8 mouse cellular contexts compared by ENCODE assay signal in genomic region chr1:136306424-136306823, GRCm38 (mm10). TPM values are rescaled to one million over a fixed set of nuclear protein-coding genes. Genes with fewer than 3 reads are reported as not detected.
DNase-seq lines count a peak whose midpoint lies in the region; ATAC-seq and TF ChIP-seq lines count a peak whose summit lies in the region.

No protein-coding gene starts in this region.

- H3K4me1 ChIP-seq in kidney, embryonic 16.5 days (ENCODE audit: insufficient read depth, low read length) = no peaks in the 10 kb centered on the region; the same call in 1 of the 2 replicates
- no peaks in the 10 kb centered on the region for H3K4me1 ChIP-seq in G1E (ENCODE audit: insufficient read depth, low read depth, low read length)

- TF ChIP-seq CTCF in G1E (IDR thresholded peaks at IDR 0.05; ENCODE audit: low read depth, low read length) = no peak

- H3K9ac ChIP-seq in kidney, embryonic 16.5 days (replicated peaks; ENCODE audit: low read length) = no peak overlapping the region

- no peaks in the 10 kb centered on the region for H3K27me3 ChIP-seq in kidney, embryonic 16.5 days (ENCODE audit: insufficient read depth, low read length)
- no peaks in the 10 kb centered on the region for H3K27me3 ChIP-seq in G1E (ENCODE audit: insufficient read depth, low read length)

- 74% methylated on average over 3 of the region's 3 CpGs for WGBS in kidney, embryonic 16.5 days

- H3K27ac ChIP-seq in kidney, embryonic 16.5 days (ENCODE audit: low read length) = no peak overlapping the region

- no peaks in the 10 kb centered on the region for H3K9me3 ChIP-seq in kidney, embryonic 16.5 days (ENCODE audit: low read length)
- H3K9me3 ChIP-seq in G1E (replicated peaks) = no peaks in the 10 kb centered on the region

- H3K36me3 ChIP-seq in kidney, embryonic 16.5 days (ENCODE audit: insufficient read depth, low read length) = no peaks in the 10 kb centered on the region
- peaks cover 32% of the 10 kb centered on the region for H3K36me3 ChIP-seq in G1E (replicated peaks)

- peak; percentile 40 for DNase-seq in kidney, adult 18-20 months
- DNase-seq in 416B (ENCODE audit: low read depth) (peak; percentile 63), G1E (ENCODE audit: low spot score) (peak; percentile 6)
- DNase-seq in cerebellum, postnatal 25 days = peak; percentile 35 to 68
- peak; percentile 35 to 53 for DNase-seq in kidney, postnatal 4 days
- peak; percentile 23 for DNase-seq in thymus, postnatal 25 days
- DNase-seq in gastrocnemius, postnatal 10 days = no peak

- no peak for ATAC-seq in kidney, embryonic 16.5 days (ENCODE audit: low FRiP score, low TSS enrichment)
- ATAC-seq in G1E (ENCODE audit: extremely low read depth, insufficient number of reproducible peaks, low FRiP score, poor library complexity, severe bottlenecking) = peak; percentile 50; the same call in 1 of the 2 replicates

- no peak overlapping the region for H3K4me3 ChIP-seq in kidney, embryonic 16.5 days (ENCODE audit: low read length)
- H3K4me3 ChIP-seq in G1E (ENCODE audit: low read depth, low read length) = no peak overlapping the region

- no peak overlapping the region for H3K4me2 ChIP-seq in kidney, embryonic 16.5 days (replicated peaks; ENCODE audit: low read depth, low read length)

RNA-seq across cellular contexts. Expression of gene Camsap2, which starts 39.5 kb away (rescaled TPM):
- polyA plus RNA-seq in kidney, embryonic 16.5 days (2015; fragmentation: Nextera tagmentation; extraction: Ambion mirVana) = 9.0 and 9.2 TPM in 2 replicates
- total RNA-seq in G1E (2014; fragmentation: Nextera tagmentation) (44.8 and 46.9 TPM in 2 replicates), G1E (2017) (35.9 and 40.5 TPM in 2 replicates)
- polyA plus RNA-seq in G1E (2012) = 8.8 and 10.1 TPM in 2 replicates
- total RNA-seq in gastrocnemius, postnatal 10 days (2021) = 10 to 100 TPM; 17.7 to 24.2 TPM

RNA-seq across cellular contexts. Expression of gene Gpr25, which starts 45.8 kb away (rescaled TPM):
- not detected in 2 replicates for polyA plus RNA-seq in kidney, embryonic 16.5 days (2015; fragmentation: Nextera tagmentation; extraction: Ambion mirVana)
- not detected in 2 replicates for total RNA-seq in G1E (2014; fragmentation: Nextera tagmentation)
- not detected in 2 replicates for total RNA-seq in G1E (2017)
- not detected in 2 replicates for polyA plus RNA-seq in G1E (2012)
- total RNA-seq in gastrocnemius, postnatal 10 days (2021) = not detected
